Mouse (Mus musculus): ENCODE measurements around the gene Map3k20. TPM values are rescaled to one million over a fixed set of nuclear protein-coding genes. Genes with fewer than 3 reads are reported as not detected.

The Map3k20 gene
- polyA plus RNA-seq, 1 experiment from 2014 or later, result 4.7 TPM

DNA sequence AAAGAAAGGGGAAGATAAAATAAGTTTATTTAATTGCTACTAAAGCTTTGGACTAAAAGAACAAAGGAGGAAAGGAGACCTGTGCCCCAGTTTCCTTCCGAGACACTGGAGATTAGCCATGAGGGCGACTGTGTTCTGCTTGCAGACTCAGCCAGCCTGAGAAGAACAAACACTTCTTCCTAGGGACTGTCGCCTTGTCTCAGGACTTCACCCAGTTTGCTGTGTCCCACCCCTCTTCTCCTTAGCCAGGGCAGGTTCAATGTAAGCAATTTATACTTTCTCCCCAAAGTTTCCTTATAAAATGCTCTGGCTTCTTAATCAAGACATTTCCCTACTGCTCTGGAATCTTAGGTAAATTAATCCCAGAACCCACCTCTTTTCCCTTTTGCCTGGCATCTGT, 168.1 kb downstream of the Map3k20 start:
- Histone ChIP-seq H3K9ac (no peak overlapping the region), H3K27me3 (no peaks in the 10 kb centered on the region), H3K9me3 (no peaks in the 10 kb centered on the region), H3K4me2 (no peak overlapping the region), H3K36me3 (no peaks in the 10 kb centered on the region), H3K4me1 (replicated peaks) (peaks cover 8% of the 10 kb centered on the region; the same call in 1 of the 2 replicates), H3K4me3 (no peak overlapping the region), H3K27ac (replicated peaks) (no peak overlapping the region)
- WGBS, result 48% methylated on average over 3 of the region's 3 CpGs
- no peak for ATAC-seq (ENCODE audit: low read depth)

DNA sequence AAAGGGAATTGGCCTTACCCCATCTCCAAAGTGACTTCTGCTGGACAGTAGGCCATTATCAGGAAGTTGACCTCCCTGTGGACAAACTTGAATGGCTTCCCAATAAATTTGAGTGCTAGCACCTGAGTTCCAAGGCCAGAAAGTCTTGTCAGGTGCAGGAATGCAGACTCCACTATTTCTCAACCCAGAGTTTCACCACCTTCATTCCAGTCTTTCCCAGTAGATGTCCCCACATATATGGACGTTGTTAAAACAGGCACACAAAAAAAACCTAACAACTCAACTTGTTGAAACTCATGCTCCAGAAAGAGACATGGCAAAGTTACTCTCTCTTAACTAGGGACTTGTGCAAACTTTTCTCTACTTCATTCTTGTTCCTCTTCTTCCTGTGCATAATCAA, 170.8 kb downstream of the Map3k20 start:
- Histone ChIP-seq H3K4me3 (no peak overlapping the region), H3K4me1 (replicated peaks) (peaks cover 8% of the 10 kb centered on the region; the same call in 1 of the 2 replicates), H3K27ac (replicated peaks) (no peak overlapping the region), H3K27me3 (no peaks in the 10 kb centered on the region), H3K9ac (no peak overlapping the region), H3K36me3 (no peaks in the 10 kb centered on the region), H3K9me3 (no peaks in the 10 kb centered on the region), H3K4me2 (no peak overlapping the region)
- no peak for ATAC-seq (ENCODE audit: low read depth)
- WGBS, result 76% methylated on average over 1 of the region's 1 CpGs

DNA sequence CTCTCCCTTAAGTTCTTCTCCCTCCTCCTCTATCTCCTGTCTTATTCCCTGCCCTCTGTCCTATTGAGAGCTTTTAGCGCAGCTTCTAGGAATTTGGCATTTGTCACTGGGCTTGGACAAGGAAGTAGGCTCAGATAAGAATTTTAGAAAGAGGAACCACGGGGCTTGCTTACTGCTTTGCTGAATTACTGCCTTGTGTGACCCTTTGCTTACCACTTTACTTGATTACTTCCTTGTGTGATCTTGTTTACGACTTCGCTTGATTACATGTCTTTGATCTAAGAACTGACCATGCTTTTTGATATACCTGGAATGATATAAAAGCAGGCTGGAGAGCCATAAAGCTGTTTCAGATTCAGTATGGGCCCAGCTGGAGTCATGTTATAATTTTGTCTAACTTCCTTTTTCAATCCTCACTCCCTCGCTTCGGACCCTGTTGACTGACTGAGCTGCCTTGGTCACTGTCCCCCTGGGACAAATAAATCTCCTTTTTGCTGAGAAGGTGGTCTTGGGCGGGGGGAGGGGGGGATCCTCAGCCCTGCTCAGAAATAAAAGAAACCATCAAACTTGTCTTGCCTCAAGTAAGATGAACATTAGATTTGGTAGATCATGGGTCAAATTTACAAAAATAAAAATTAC, 179.1 kb downstream of the Map3k20 start:
- no peaks in the 10 kb centered on the region for H3K4me1 ChIP-seq (replicated peaks)
- H3K27me3 ChIP-seq, result no peaks in the 10 kb centered on the region
- H3K36me3 ChIP-seq, result no peaks in the 10 kb centered on the region
- no peak overlapping the region for H3K4me3 ChIP-seq
- ATAC-seq (ENCODE audit: low read depth), result no peak
- no peak overlapping the region for H3K9ac ChIP-seq
- no peaks in the 10 kb centered on the region for H3K9me3 ChIP-seq
- no peak overlapping the region for H3K27ac ChIP-seq (replicated peaks)
- WGBS, result 28% methylated on average over 7 of the region's 7 CpGs
- no peak overlapping the region for H3K4me2 ChIP-seq

DNA sequence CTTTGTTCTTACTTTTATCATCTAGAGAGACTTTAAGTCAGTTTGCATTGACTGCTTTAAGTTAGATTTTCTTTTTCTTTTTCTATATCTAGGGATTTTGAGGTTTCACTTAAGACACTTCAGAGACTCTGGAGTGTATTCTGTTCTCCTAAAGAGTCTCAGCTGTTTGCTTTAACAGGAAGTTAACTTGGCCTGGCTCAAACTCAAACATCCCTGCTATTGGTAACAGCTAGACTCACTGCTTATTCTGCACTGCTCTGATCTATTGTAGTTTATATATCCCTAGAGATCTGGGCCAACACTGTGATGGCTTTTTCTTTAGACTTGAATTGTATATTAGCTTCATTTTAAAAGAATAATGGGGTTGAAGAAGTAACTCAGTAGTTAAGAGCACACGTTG, 182.2 kb downstream of the Map3k20 start:
- no peak overlapping the region for H3K27ac ChIP-seq (replicated peaks)
- H3K36me3 ChIP-seq, result no peaks in the 10 kb centered on the region
- no peak overlapping the region for H3K9ac ChIP-seq
- ATAC-seq (ENCODE audit: low read depth), result no peak
- 91% methylated on average over 1 of the region's 1 CpGs for whole genome bisulfite sequencing
- H3K27me3 ChIP-seq, result no peaks in the 10 kb centered on the region
- H3K4me1 ChIP-seq (replicated peaks), result no peaks in the 10 kb centered on the region
- no peak overlapping the region for H3K4me3 ChIP-seq
- H3K4me2 ChIP-seq, result no peak overlapping the region
- H3K9me3 ChIP-seq, result no peaks in the 10 kb centered on the region

DNA sequence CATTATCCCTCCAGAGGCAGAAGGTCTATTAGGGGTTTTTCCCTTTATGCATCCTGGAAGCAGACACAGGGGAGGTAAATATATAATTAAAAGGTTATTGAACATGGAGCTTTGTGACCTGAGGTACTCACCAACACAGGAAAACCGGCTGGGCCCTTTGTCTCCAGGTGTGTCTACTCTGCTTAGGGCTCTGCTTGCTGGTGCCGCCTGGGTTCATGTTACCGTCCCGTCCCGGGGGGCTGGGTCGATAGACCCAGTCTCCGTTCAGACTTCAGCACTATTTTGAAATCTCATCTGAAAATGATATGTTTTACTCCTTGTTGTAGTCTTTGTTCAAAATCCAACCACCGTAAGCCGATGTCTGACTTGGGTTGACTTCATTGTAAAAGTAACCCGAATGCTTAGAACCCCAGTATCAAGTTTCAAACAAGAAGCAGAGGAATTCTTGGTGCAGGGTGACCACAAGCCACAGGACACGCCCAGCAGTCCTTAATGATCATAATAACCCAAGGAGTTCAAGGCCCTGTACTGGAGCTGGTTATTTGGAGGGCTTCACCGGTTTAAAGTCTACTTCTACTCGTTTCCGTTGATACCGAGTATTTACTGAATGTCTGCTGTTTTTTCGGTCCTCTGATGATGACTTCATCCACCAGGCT, 186.1 kb downstream of the Map3k20 start:
- H3K27me3 ChIP-seq, result peaks cover 20% of the 10 kb centered on the region
- H3K9me3 ChIP-seq, result no peaks in the 10 kb centered on the region
- H3K4me2 ChIP-seq, result no peak overlapping the region
- ATAC-seq (ENCODE audit: low read depth), result no peak
- H3K36me3 ChIP-seq, result no peaks in the 10 kb centered on the region
- H3K4me1 ChIP-seq (replicated peaks), result peaks cover 3% of the 10 kb centered on the region; the same call in 1 of the 2 replicates
- 80% methylated on average over 16 of the region's 16 CpGs for WGBS
- no peak overlapping the region for H3K9ac ChIP-seq
- H3K4me3 ChIP-seq, result no peak overlapping the region
- H3K27ac ChIP-seq (replicated peaks), result no peak overlapping the region

DNA sequence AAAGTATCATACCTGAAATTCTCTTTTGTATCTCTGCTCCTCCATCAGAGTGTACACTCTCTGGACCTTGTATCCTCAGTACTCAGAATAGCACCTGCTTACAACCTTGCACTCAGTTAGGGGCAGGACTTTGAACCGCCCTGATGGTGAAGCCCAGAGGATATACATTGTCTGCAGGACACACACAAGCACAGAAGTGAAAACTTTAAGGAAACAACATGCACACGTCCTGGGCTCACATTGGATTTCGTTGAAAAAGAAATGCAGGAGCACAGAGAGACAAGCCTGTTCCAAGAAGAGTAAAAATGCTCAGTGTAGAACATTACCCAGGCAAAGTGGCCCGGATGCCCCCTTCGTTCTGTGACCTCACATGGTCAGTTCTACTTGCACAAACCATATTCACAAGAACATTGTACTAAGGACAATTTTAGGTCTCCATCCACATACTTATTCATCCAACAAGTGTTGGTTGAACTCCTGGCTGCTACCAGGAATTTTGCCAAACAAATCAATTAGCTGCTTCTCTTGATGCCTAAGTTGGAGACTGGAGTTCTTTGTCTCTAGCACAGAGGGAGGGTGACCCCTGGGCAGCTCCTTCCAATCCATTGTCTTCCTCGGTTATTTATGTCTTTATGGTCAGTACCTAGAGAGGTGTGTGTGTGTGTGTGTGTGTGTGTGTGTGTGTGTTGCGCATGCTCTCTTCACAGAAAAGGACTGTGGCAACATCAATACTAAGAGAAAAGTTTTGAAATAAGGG, 189.3 kb downstream of the Map3k20 start:
- Histone ChIP-seq H3K36me3 (no peaks in the 10 kb centered on the region), H3K27me3 (peaks cover 20% of the 10 kb centered on the region), H3K9ac (no peak overlapping the region), H3K27ac (replicated peaks) (no peak overlapping the region), H3K4me2 (no peak overlapping the region; the same call in 1 of the 2 replicates), H3K4me3 (no peak overlapping the region), H3K9me3 (no peaks in the 10 kb centered on the region), H3K4me1 (replicated peaks) (peaks cover 30% of the 10 kb centered on the region)
- ATAC-seq (ENCODE audit: low read depth), result no peak
- 13% methylated on average over 7 of the region's 7 CpGs for WGBS

DNA sequence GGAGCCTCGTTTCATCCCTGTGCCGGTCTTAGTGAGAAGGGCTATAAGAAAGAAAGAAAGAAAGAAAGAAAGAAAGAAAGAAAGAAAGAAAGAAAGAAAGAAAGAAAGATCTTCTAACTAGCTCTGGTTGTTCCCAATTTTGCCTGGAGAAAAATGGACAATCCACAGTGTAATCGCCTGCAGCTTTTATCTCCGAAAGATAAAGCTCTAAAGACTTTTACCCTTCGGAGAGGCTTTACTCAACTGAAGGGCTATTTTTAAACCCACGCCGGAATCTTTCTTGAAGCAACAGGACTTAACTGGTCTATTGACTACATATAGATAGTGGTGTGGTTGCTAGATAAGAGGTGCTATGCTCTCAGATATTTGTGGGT, 190.0 kb downstream of the Map3k20 start:
- H3K9ac ChIP-seq, result 0 out of 2 replicates have a peak overlapping the region, but pooled peaks have one; percentile 76
- H3K4me2 ChIP-seq, result peak overlapping the region; percentile 91
- WGBS, result 0% methylated on average over 7 of the region's 7 CpGs
- H3K27ac ChIP-seq (replicated peaks), result no peak overlapping the region
- H3K4me1 ChIP-seq (replicated peaks), result peaks cover 36% of the 10 kb centered on the region
- H3K9me3 ChIP-seq, result no peaks in the 10 kb centered on the region
- peak; percentile 20; the same call in 1 of the 2 replicates for ATAC-seq (ENCODE audit: low read depth)
- 0 out of 2 replicates have a peak, but pooled peaks cover 3% of the 10 kb centered on the region for H3K36me3 ChIP-seq
- peak overlapping the region; percentile 85 for H3K4me3 ChIP-seq
- H3K27me3 ChIP-seq, result peaks cover 20% of the 10 kb centered on the region

DNA sequence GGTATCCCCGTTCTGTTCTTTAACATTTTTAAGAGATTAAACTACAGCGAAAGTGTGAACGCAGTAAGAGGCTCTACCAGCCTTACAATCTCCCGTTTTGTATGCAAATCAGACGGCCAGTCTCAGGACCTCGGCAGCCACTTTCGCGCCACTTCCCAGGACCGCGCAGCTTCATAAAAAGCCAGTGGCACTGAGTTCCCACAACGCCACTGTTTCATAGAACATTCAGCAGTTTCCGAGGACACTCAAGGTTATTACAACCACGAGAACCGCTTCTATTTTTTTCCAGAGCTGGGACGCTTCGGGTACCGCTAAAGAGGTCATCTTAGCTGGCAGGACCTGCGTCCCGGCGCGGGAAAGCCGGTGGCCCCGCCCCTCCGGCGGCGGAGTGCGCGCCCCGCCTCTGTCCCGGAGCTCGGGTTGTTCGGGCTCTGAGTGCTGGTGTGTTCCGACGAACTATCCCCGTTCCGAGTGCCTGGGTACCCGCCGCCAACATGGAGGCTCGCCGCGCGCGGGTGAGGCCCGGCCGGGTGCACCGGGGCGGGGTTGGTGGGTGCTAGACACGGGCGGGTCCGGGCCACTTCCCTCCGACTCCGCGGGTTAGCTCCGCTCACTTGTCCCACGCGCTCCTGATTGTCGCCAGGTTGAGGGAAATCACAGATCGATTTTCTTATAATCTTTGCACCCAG, 190.5 kb downstream of the Map3k20 start, which contains the start of gene Cdca7:
Gene Cdca7 (plus strand): TSS at position 363 of the 689 bp plus-strand sequence.
- Histone ChIP-seq H3K9ac (peak within 1 kb of the TSS; percentile 76), H3K4me3 (peak within 1 kb of the TSS; percentile 85), H3K4me1 (replicated peaks) (peaks cover 36% of the 10 kb centered on the region), H3K27me3 (peaks cover 20% of the 10 kb centered on the region), H3K27ac (replicated peaks) (peak within 1 kb of the TSS; percentile 71), H3K4me2 (peak within 1 kb of the TSS; percentile 91), H3K36me3 (0 out of 2 replicates have a peak, but pooled peaks cover 3% of the 10 kb centered on the region), H3K9me3 (no peaks in the 10 kb centered on the region)
- under 1% methylated on average over 58 of the region's 58 CpGs for WGBS
- ATAC-seq (ENCODE audit: low read depth), result peak; percentile 82

DNA sequence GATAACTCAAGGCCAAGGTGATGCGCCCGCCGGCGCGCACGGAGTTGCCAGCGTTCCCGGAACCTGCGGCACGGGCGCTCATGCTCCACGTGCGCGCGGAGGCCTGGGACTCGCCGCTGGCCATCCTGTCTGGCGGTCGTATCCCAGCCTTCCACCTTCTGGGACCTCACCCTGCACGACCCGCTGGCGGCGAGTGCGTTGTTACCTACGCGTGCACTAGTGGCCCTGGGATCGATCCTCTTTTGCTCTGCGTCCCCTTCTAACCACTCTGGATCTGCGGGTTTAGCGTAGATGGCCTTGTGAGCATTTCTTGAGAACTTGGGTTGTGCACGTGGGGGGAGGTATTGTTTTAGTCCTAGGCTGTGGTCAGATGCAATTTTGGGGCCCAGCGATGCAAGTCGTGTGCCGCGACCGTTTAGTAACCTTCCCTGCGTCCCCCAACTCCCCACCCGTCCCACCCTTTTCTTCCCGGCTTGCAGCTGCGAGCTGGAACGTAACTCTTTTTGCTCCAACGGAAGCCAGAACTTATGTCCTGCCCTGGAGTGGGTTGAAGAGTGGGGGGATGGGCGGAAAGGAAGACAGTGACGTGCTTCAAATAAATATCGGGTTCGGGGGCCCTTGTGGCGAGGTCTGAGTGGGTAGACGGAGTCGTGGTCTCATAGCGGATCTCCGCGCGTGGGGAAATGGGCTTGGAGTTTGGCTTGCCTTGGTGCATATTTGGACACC, 191.2 kb downstream of the Map3k20 start:
- H3K9ac ChIP-seq, result peak overlapping the region; percentile 76
- H3K4me3 ChIP-seq, result peak overlapping the region; percentile 85
- H3K27ac ChIP-seq (replicated peaks), result peak overlapping the region; percentile 71
- 0 out of 2 replicates have a peak, but pooled peaks cover 3% of the 10 kb centered on the region for H3K36me3 ChIP-seq
- peaks cover 20% of the 10 kb centered on the region for H3K27me3 ChIP-seq
- ATAC-seq (ENCODE audit: low read depth), result peak; percentile 81
- peak overlapping the region; percentile 91 for H3K4me2 ChIP-seq
- H3K9me3 ChIP-seq, result no peaks in the 10 kb centered on the region
- peaks cover 36% of the 10 kb centered on the region for H3K4me1 ChIP-seq (replicated peaks)
- under 1% methylated on average over 53 of the region's 53 CpGs for WGBS

DNA sequence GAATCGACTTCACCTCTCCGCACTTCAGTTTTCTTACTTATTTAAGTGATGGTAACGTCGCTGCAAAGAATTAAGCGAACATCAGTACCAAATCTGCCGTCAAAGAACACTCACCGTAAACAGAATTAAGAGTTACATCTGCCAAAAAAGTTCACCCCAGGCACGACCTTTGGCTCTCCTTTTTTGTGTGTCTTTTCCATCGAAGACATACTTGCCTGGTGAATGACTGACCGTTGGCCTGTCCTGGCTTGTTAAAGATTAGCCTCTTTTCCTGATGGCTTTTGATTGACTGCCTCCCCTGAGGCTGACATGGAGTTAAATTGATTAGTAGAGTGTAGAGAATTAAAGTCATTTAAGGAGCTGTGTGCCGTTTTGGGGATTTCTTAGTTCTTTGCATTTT, 191.8 kb downstream of the Map3k20 start:
- Histone ChIP-seq H3K9ac (peak overlapping the region; percentile 76), H3K9me3 (no peaks in the 10 kb centered on the region), H3K4me2 (peak overlapping the region; percentile 91), H3K4me3 (peak overlapping the region; percentile 85), H3K27ac (replicated peaks) (no peak overlapping the region), H3K4me1 (replicated peaks) (peaks cover 36% of the 10 kb centered on the region), H3K27me3 (peaks cover 20% of the 10 kb centered on the region), H3K36me3 (peaks cover 8% of the 10 kb centered on the region; the same call in 1 of the 2 replicates)
- no peak for ATAC-seq (ENCODE audit: low read depth)
- 2% methylated on average over 11 of the region's 11 CpGs for WGBS

DNA sequence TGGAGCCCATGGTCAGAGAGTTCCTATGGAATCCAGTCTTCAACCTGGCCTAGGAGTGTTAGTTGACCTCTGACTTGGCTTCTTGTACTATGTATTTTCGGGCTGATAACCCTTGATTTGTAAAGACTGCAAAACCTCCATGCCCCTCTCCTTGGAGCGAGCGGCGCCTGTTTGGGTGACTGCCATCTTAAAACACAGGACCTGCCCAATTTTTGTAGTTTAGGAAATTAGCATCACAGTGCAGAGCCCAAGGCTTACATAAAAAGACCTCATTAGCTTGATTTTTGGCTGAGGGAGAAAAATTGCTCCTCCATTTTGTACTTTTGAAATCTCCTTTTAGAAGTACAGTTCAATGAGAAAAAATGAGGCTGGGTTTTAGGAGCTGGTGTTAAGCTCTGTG, 192.7 kb downstream of the Map3k20 start:
- Histone ChIP-seq H3K9ac (no peak overlapping the region), H3K27me3 (peaks cover 19% of the 10 kb centered on the region), H3K27ac (replicated peaks) (no peak overlapping the region), H3K36me3 (peaks cover 13% of the 10 kb centered on the region), H3K4me3 (peak overlapping the region; percentile 85; the same call in 1 of the 2 replicates), H3K9me3 (no peaks in the 10 kb centered on the region), H3K4me1 (replicated peaks) (peaks cover 36% of the 10 kb centered on the region), H3K4me2 (peak overlapping the region; percentile 91)
- 68% methylated on average over 4 of the region's 4 CpGs for WGBS
- ATAC-seq (ENCODE audit: low read depth), result no peak
